Mouse (Mus musculus): Measurements from ENCODE around the gene Sdk2. TPM values are rescaled to one million over a fixed set of nuclear protein-coding genes. Genes with fewer than 3 reads are reported as not detected.

The Sdk2 gene
- total and polyA plus RNA-seq, 3 experiments = 1.2 to 4.8 (median 1.3) TPM

- Histone ChIP-seq H3K4me3 (replicated peaks in 1 of 3; ENCODE audit: low read depth in 2 of 3, low read length in 2 of 3, poor library complexity in 1 of 3) (no peak overlapping the region), H3K9ac (ENCODE audit: insufficient read depth, low read depth) (no peak overlapping the region), H3K27me3 (replicated peaks) (no peaks in the 10 kb centered on the region), H3K4me1 (ENCODE audit: control insufficient read depth in 1 of 2, insufficient read depth in 2 of 2) (peaks cover 6 to 47% of the 10 kb centered on the region in 2 experiments; a peak in 3 of 4 replicates), H3K9me3 (replicated peaks; ENCODE audit: low read length) (no peaks in the 10 kb centered on the region), H3K4me2 (ENCODE audit: insufficient read depth, low read depth, poor library complexity, severe bottlenecking) (no peak overlapping the region), H3K79me2 (replicated peaks; ENCODE audit: control insufficient read depth, extremely low read depth, insufficient read depth, poor library complexity, severe bottlenecking) (no peaks in the 10 kb centered on the region), H3K27ac (ENCODE audit: insufficient read depth, low read depth) (no peak overlapping the region), H3K36me3 (replicated peaks in 1 of 2; ENCODE audit: control insufficient read depth in 1 of 2, insufficient read depth in 1 of 2, low read length in 1 of 2) (peaks cover 0 to 1% of the 10 kb centered on the region in 2 experiments)
- no peak for DNase-seq (ENCODE audit: extremely low read depth)
- no peak for TF ChIP-seq CHD1 (IDR thresholded peaks at IDR 0.05; ENCODE audit: low read depth, low read length)
- no peak for TF ChIP-seq JUN (IDR thresholded peaks at IDR 0.05; ENCODE audit: insufficient read depth, low read depth, low read length)
- no peak for TF ChIP-seq POLR2A (IDR thresholded peaks at IDR 0.05; ENCODE audit: low read depth, low read length)
- TF ChIP-seq MAZ (IDR thresholded peaks at IDR 0.05; ENCODE audit: low read depth, low read length) = no peak
- no peak for TF ChIP-seq ETS1 (conservative IDR thresholded peaks at IDR 0.05; ENCODE audit: low read depth, low read length)
- no peak for TF ChIP-seq SIN3A (IDR thresholded peaks at IDR 0.05; ENCODE audit: low read length)
- TF ChIP-seq MAX (IDR thresholded peaks at IDR 0.05; ENCODE audit: low read length) = no peak
- TF ChIP-seq HCFC1 (IDR thresholded peaks at IDR 0.05; ENCODE audit: low read depth, low read length) = no peak
- no peak for TF ChIP-seq ZC3H11A (IDR thresholded peaks at IDR 0.05; ENCODE audit: low read depth, low read length)
- TF ChIP-seq IRF4 (IDR thresholded peaks at IDR 0.05; ENCODE audit: low read depth, low read length) = no peak
- no peak for TF ChIP-seq NRF1 (IDR thresholded peaks at IDR 0.05; ENCODE audit: low read depth, low read length)
- no peak for TF ChIP-seq MEF2A (IDR thresholded peaks at IDR 0.05; ENCODE audit: borderline replicate concordance, low read depth, low read length)
- TF ChIP-seq ZNF384 (IDR thresholded peaks at IDR 0.05; ENCODE audit: low read depth, low read length) = no peak
- TF ChIP-seq USF2 (conservative IDR thresholded peaks at IDR 0.05; ENCODE audit: low read depth, low read length) = no peak
- TF ChIP-seq CTCF (conservative IDR thresholded peaks at IDR 0.05 in 1 of 2, IDR thresholded peaks at IDR 0.05 in 1 of 2; ENCODE audit: low read depth in 2 of 2, low read length in 2 of 2) = no peak
- no peak for TF ChIP-seq TBP (conservative IDR thresholded peaks at IDR 0.05; ENCODE audit: low read depth, low read length)
- TF ChIP-seq UBTF (IDR thresholded peaks at IDR 0.05; ENCODE audit: low read depth, low read length) = no peak
- dilution Hi-C loops (cut with MboI; ENCODE audit: extremely low pct_ligation_motif_present, extremely low pct_unique_long_range_greater_than_20kb, low sequenced_read_pairs) = no loop called here
- in situ Hi-C loops (cut with MboI; ENCODE audit: low pct_ligation_motif_present, low pct_unique_long_range_greater_than_20kb, low sequenced_read_pairs) = no loop called here
These were observed 279.2 kb downstream of the Sdk2 start for GRCm38 (mm10) chr11:113787432-113788182.

- Histone ChIP-seq H3K4me1 (ENCODE audit: control insufficient read depth in 1 of 2, insufficient read depth in 2 of 2) (peaks cover 6 to 47% of the 10 kb centered on the region in 2 experiments; a peak in 3 of 4 replicates), H3K9ac (ENCODE audit: insufficient read depth, low read depth) (no peak overlapping the region), H3K79me2 (replicated peaks; ENCODE audit: control insufficient read depth, extremely low read depth, insufficient read depth, poor library complexity, severe bottlenecking) (no peaks in the 10 kb centered on the region), H3K36me3 (replicated peaks in 1 of 2; ENCODE audit: control insufficient read depth in 1 of 2, insufficient read depth in 1 of 2, low read length in 1 of 2) (peaks cover 0 to 1% of the 10 kb centered on the region in 2 experiments), H3K4me2 (ENCODE audit: insufficient read depth, low read depth, poor library complexity, severe bottlenecking) (no peak overlapping the region), H3K9me3 (replicated peaks; ENCODE audit: low read length) (no peaks in the 10 kb centered on the region), H3K27me3 (replicated peaks) (no peaks in the 10 kb centered on the region), H3K27ac (ENCODE audit: insufficient read depth, low read depth) (no peak overlapping the region), H3K4me3 (replicated peaks in 1 of 3; ENCODE audit: low read depth in 2 of 3, low read length in 2 of 3, poor library complexity in 1 of 3) (no peak overlapping the region)
- in situ Hi-C loops (cut with MboI; ENCODE audit: low pct_ligation_motif_present, low pct_unique_long_range_greater_than_20kb, low sequenced_read_pairs) = no loop called here
- no peak for TF ChIP-seq RAD21 (IDR thresholded peaks at IDR 0.05; ENCODE audit: low read depth, low read length)
- TF ChIP-seq MYC (IDR thresholded peaks at IDR 0.05; ENCODE audit: low read depth, low read length) = no peak
- no peak for TF ChIP-seq KAT2A (IDR thresholded peaks at IDR 0.05; ENCODE audit: insufficient replicate concordance, low read length)
- no peak for TF ChIP-seq HCFC1 (IDR thresholded peaks at IDR 0.05; ENCODE audit: low read depth, low read length)
- TF ChIP-seq BHLHE40 (IDR thresholded peaks at IDR 0.05; ENCODE audit: low read depth, low read length) = no peak
- TF ChIP-seq MXI1 (IDR thresholded peaks at IDR 0.05; ENCODE audit: low read depth, low read length) = no peak
- TF ChIP-seq ETS1 (conservative IDR thresholded peaks at IDR 0.05; ENCODE audit: low read depth, low read length) = no peak
- no peak for TF ChIP-seq ZKSCAN1 (IDR thresholded peaks at IDR 0.05; ENCODE audit: borderline replicate concordance, low read depth, low read length)
- TF ChIP-seq JUN (IDR thresholded peaks at IDR 0.05; ENCODE audit: insufficient read depth, low read depth, low read length) = no peak
- TF ChIP-seq MAFK (IDR thresholded peaks at IDR 0.05; ENCODE audit: insufficient replicate concordance, low read length) = no peak
- TF ChIP-seq GABPA (IDR thresholded peaks at IDR 0.05; ENCODE audit: insufficient replicate concordance, low read depth, low read length) = no peak
- no peak for TF ChIP-seq TBP (conservative IDR thresholded peaks at IDR 0.05; ENCODE audit: low read depth, low read length)
- TF ChIP-seq MAZ (IDR thresholded peaks at IDR 0.05; ENCODE audit: low read depth, low read length) = no peak
- TF ChIP-seq E2F4 (IDR thresholded peaks at IDR 0.05; ENCODE audit: insufficient replicate concordance, low read depth, low read length) = no peak
- TF ChIP-seq ZC3H11A (IDR thresholded peaks at IDR 0.05; ENCODE audit: low read depth, low read length) = no peak
- no peak for TF ChIP-seq USF1 (IDR thresholded peaks at IDR 0.05; ENCODE audit: low read depth, low read length)
- no peak for TF ChIP-seq ZNF384 (IDR thresholded peaks at IDR 0.05; ENCODE audit: low read depth, low read length)
- TF ChIP-seq UBTF (IDR thresholded peaks at IDR 0.05; ENCODE audit: low read depth, low read length) = no peak
- dilution Hi-C loops (cut with MboI; ENCODE audit: extremely low pct_ligation_motif_present, extremely low pct_unique_long_range_greater_than_20kb, low sequenced_read_pairs) = no loop called here
- peak; percentile 32 for DNase-seq (ENCODE audit: extremely low read depth)
These were observed 279.8 kb downstream of the Sdk2 start for GRCm38 (mm10) chr11:113787009-113787408.

Measured in CH12.LX (cell line).